Mouse (Mus musculus): Measurements from ENCODE around the gene Ssbp3. TPM values are rescaled to one million over a fixed set of nuclear protein-coding genes. Genes with fewer than 3 reads are reported as not detected.

Ssbp3 gene
- polyA plus RNA-seq, 1 experiment from 2014 or later = 90.4 TPM

GRCm38 (mm10) chr4:107025369-107025768, 114.9 kb downstream of the Ssbp3 start:
- 88% methylated on average over 5 of the region's 5 CpGs for WGBS
- H3K4me1 ChIP-seq = no peaks in the 10 kb centered on the region

DNA sequence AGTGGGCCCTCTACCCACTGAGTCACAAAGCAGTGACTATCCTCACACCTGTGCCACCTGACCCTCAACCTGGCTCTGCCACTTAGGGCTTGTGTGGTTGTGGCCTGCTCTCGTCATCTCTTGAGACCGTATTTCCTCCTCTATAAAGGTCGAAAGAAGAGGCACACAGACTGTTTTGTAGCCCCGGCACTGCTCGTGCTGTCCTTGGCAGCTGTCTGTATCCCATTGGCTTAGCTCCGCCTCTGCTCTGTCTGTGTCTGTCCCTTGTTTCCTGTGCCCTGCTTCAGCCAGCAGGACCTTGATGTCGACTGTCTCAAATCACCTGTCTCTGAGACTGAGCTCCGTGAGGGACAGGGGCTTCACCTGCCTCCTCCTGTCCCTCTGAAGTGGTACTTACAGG, 116.0 kb downstream of the Ssbp3 start:
- H3K4me3 ChIP-seq = no peak overlapping the region
- no peak overlapping the region for H3K27ac ChIP-seq
- H3K4me1 ChIP-seq = no peaks in the 10 kb centered on the region
- H3K36me3 ChIP-seq = peaks cover 17% of the 10 kb centered on the region
- no peak for ATAC-seq (ENCODE audit: borderline replicate concordance, extremely low read depth, low FRiP score, low TSS enrichment)
- 46% methylated on average over 8 of the region's 8 CpGs for WGBS
- no peak overlapping the region for H3K9ac ChIP-seq
- no peaks in the 10 kb centered on the region for H3K9me3 ChIP-seq
- no peak overlapping the region for H3K4me2 ChIP-seq
- H3K27me3 ChIP-seq = no peaks in the 10 kb centered on the region

More at GRCm38 (mm10) chr4:107025369-107025768, 114.9 kb downstream of the Ssbp3 start:
- Histone ChIP-seq H3K4me3 (no peak overlapping the region), H3K4me2 (no peak overlapping the region), H3K9ac (no peak overlapping the region), H3K27ac (no peak overlapping the region), H3K9me3 (no peaks in the 10 kb centered on the region), H3K36me3 (peaks cover 8% of the 10 kb centered on the region; the same call in 1 of the 2 replicates), H3K27me3 (no peaks in the 10 kb centered on the region)
- no peak for ATAC-seq (ENCODE audit: borderline replicate concordance, extremely low read depth, low FRiP score, low TSS enrichment)

DNA sequence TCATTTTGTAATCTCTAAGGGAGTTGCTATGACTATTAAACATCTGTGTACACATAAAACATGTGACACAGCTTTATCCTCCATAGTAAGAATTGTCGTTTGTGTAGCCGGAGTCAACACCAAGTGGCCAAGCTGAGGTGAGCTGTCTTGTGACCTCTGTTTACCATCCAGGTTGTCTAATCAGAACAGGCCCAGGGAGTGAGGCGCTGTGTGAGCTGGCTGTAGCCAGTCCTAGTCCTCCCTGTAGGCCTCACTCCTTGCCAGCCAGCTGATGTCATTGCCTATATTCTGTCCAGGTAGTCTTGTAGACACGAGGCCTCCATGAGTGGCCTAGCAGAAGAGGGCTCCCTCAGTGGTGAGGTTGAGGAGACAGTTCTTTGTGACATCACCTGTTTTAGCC, 125.2 kb downstream of the Ssbp3 start:
- Histone ChIP-seq H3K27ac (no peak overlapping the region), H3K36me3 (peaks cover 75% of the 10 kb centered on the region), H3K27me3 (no peaks in the 10 kb centered on the region), H3K4me2 (no peak overlapping the region), H3K9ac (no peak overlapping the region), H3K9me3 (no peaks in the 10 kb centered on the region), H3K4me3 (no peak overlapping the region), H3K4me1 (no peaks in the 10 kb centered on the region)
- 81% methylated on average over 4 of the region's 4 CpGs for WGBS
- ATAC-seq (ENCODE audit: borderline replicate concordance, extremely low read depth, low FRiP score, low TSS enrichment) = no peak

DNA sequence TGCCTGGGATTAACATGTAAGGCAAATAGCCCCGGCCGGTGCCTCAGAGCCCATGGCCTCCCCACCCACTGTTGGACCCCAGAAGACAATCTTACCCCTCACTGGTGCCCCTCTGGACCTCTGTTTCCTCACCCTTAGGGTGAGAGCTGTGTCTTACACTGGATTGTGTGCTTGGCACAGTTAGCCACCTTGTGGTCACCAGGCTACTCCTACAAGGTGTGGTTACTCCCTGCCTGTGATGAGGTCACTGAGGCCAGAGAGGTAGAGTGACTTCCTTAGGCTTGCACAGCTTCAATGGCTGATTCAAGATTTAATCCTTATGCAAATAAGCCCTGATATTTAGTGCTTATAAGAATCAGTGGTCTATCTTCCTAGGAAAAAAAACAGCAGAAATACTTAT, 126.5 kb downstream of the Ssbp3 start:
- H3K27ac ChIP-seq = no peak overlapping the region

GRCm38 (mm10) chr4:107038303-107038702, 127.8 kb downstream of the Ssbp3 start:
- Histone ChIP-seq H3K9me3 (no peaks in the 10 kb centered on the region), H3K4me2 (no peak overlapping the region), H3K9ac (no peak overlapping the region), H3K27ac (no peak overlapping the region), H3K4me1 (no peaks in the 10 kb centered on the region), H3K27me3 (no peaks in the 10 kb centered on the region), H3K36me3 (peaks cover 70% of the 10 kb centered on the region), H3K4me3 (no peak overlapping the region)
- ATAC-seq (ENCODE audit: borderline replicate concordance, extremely low read depth, low FRiP score, low TSS enrichment) = no peak
- 76% methylated on average over 4 of the region's 4 CpGs for WGBS

More for the DNA sequence above, 126.5 kb downstream of the Ssbp3 start:
- Histone ChIP-seq H3K9ac (no peak overlapping the region), H3K27me3 (no peaks in the 10 kb centered on the region), H3K9me3 (no peaks in the 10 kb centered on the region), H3K4me3 (no peak overlapping the region), H3K4me1 (no peaks in the 10 kb centered on the region), H3K4me2 (no peak overlapping the region), H3K36me3 (peaks cover 76% of the 10 kb centered on the region)
- ATAC-seq (ENCODE audit: borderline replicate concordance, extremely low read depth, low FRiP score, low TSS enrichment) = no peak
- 96% methylated on average over 2 of the region's 2 CpGs for WGBS

DNA sequence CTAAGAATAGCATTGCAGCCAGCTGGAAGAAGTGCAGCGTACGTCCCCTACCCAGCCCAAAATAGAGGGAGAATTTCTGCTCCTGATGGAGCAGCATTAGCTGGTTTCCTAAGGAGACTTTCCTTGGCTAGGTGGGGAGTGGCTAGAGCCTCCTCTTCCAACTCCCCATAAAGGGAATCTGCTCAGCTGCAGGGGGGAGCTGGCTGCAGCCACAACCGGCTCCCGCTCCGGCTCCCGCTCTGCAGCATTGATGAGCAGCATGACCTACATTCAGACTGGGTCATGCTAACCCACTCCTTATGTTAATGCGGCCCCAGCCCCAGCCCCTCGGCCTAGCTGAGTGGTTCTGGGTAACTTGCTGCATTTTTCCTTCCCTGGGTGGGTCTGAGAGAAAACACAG, 128.8 kb downstream of the Ssbp3 start:
- Histone ChIP-seq H3K27me3 (no peaks in the 10 kb centered on the region), H3K36me3 (peaks cover 72% of the 10 kb centered on the region), H3K4me3 (no peak overlapping the region), H3K9me3 (no peaks in the 10 kb centered on the region), H3K4me1 (no peaks in the 10 kb centered on the region), H3K9ac (no peak overlapping the region), H3K4me2 (no peak overlapping the region), H3K27ac (no peak overlapping the region)
- WGBS = 87% methylated on average over 8 of the region's 8 CpGs
- ATAC-seq (ENCODE audit: borderline replicate concordance, extremely low read depth, low FRiP score, low TSS enrichment) = no peak

DNA sequence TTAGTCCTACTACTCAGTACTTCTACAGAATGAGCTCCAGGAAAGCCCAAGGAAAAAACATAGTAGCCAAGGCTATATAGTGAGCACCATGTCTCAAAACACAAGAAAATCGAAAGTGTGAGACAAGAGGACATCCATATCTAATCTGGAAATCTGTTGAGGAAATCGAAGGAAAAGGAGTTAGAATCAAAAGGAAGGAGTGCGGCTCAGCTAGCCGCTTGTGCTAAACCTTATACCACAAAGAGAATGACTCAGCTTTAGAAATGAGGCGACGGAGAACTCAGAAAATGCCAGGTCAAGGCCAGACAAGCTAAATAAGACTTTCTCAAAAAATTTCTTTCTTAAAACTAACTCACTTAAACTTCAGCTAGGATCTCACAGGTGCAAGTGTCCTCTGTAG, 131.8 kb downstream of the Ssbp3 start:
- no peak overlapping the region for H3K4me2 ChIP-seq
- no peaks in the 10 kb centered on the region for H3K27me3 ChIP-seq
- no peak for ATAC-seq (ENCODE audit: borderline replicate concordance, extremely low read depth, low FRiP score, low TSS enrichment)
- H3K27ac ChIP-seq = no peak overlapping the region
- H3K4me1 ChIP-seq = no peaks in the 10 kb centered on the region
- H3K9ac ChIP-seq = no peak overlapping the region
- no peaks in the 10 kb centered on the region for H3K9me3 ChIP-seq
- H3K4me3 ChIP-seq = no peak overlapping the region
- WGBS = 85% methylated on average over 6 of the region's 6 CpGs
- peaks cover 80% of the 10 kb centered on the region for H3K36me3 ChIP-seq

GRCm38 (mm10) chr4:107045188-107045587, 134.7 kb downstream of the Ssbp3 start:
- no peak for ATAC-seq (ENCODE audit: borderline replicate concordance, extremely low read depth, low FRiP score, low TSS enrichment)
- no peak overlapping the region for H3K27ac ChIP-seq
- H3K27me3 ChIP-seq = no peaks in the 10 kb centered on the region
- H3K9ac ChIP-seq = no peak overlapping the region
- H3K4me1 ChIP-seq = no peaks in the 10 kb centered on the region
- 94% methylated on average over 13 of the region's 13 CpGs for WGBS
- no peak overlapping the region for H3K4me2 ChIP-seq
- H3K4me3 ChIP-seq = no peak overlapping the region
- no peaks in the 10 kb centered on the region for H3K9me3 ChIP-seq
- H3K36me3 ChIP-seq = peaks cover 74% of the 10 kb centered on the region

DNA sequence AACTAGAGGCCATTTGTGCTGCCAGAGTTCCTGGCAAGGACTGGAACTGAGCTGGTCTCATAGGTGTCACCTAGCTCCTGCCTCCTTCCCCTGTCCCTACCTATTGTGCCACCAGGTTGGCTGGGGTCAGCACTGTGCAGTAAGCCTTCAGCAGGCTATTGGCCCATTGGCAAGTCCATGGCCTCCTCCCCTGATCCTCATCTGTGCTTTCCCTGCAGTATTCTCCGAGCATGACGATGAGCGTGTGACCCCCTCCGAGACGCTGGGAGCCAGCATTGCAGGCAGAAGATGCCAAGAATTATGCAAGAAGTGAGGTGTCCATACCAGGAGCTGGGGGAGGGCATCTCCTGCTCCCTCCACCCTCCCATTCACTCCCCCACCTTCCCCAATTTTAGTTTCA, 137.3 kb downstream of the Ssbp3 start:
- Histone ChIP-seq H3K4me1 (no peaks in the 10 kb centered on the region), H3K27me3 (no peaks in the 10 kb centered on the region), H3K36me3 (peaks cover 52% of the 10 kb centered on the region), H3K9me3 (no peaks in the 10 kb centered on the region), H3K9ac (no peak overlapping the region), H3K27ac (no peak overlapping the region), H3K4me3 (no peak overlapping the region), H3K4me2 (no peak overlapping the region)
- WGBS = 78% methylated on average over 5 of the region's 5 CpGs
- ATAC-seq (ENCODE audit: borderline replicate concordance, extremely low read depth, low FRiP score, low TSS enrichment) = no peak

DNA sequence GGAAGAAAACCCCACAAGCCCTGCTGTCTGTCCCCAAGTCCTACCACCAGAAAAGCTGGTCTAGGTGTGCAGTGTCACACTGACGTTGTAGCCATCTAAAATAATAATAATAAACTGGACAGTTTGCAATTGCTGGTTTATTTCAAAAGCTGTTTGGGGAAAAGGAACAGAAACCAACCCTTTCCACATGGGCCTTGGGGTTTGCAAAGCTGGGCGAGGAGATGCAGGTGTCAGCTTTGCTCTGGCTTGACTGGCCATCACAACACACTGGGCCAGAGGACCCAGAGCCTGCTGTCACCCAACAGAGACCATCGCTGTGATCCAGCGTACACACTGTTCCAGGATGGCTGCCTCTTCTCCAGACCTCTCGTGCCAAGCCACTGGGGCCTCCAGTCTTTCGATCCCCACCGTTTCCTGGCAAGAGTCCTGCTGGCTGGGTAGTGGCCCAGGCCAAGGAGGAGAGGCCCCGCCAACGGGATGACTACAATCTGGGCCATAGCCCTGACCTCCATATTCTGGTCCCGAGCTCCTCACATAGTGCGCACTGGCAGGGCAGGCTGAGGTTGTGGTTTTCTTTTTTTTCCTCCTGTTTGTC, 138.2 kb downstream of the Ssbp3 start:
- Histone ChIP-seq H3K27ac (no peak overlapping the region), H3K9ac (no peak overlapping the region), H3K4me1 (no peaks in the 10 kb centered on the region), H3K9me3 (no peaks in the 10 kb centered on the region), H3K27me3 (no peaks in the 10 kb centered on the region), H3K4me2 (no peak overlapping the region), H3K36me3 (peaks cover 48% of the 10 kb centered on the region), H3K4me3 (no peak overlapping the region)
- no peak for ATAC-seq (ENCODE audit: borderline replicate concordance, extremely low read depth, low FRiP score, low TSS enrichment)
- 82% methylated on average over 11 of the region's 11 CpGs for WGBS

GRCm38 (mm10) chr4:107051889-107052288, 141.4 kb downstream of the Ssbp3 start:
- Histone ChIP-seq H3K9me3 (no peaks in the 10 kb centered on the region), H3K27me3 (no peaks in the 10 kb centered on the region), H3K36me3 (peaks cover 30% of the 10 kb centered on the region), H3K4me1 (no peaks in the 10 kb centered on the region), H3K4me2 (no peak overlapping the region), H3K27ac (no peak overlapping the region), H3K9ac (no peak overlapping the region), H3K4me3 (no peak overlapping the region)
- ATAC-seq (ENCODE audit: borderline replicate concordance, extremely low read depth, low FRiP score, low TSS enrichment) = no peak
- 50% methylated on average over 4 of the region's 4 CpGs for WGBS

GRCm38 (mm10) chr4:107052962-107053553, 142.6 kb downstream of the Ssbp3 start:
- Histone ChIP-seq H3K27ac (no peak overlapping the region), H3K4me2 (no peak overlapping the region), H3K9me3 (no peaks in the 10 kb centered on the region), H3K4me1 (no peaks in the 10 kb centered on the region), H3K36me3 (peaks cover 29% of the 10 kb centered on the region), H3K27me3 (no peaks in the 10 kb centered on the region), H3K4me3 (no peak overlapping the region), H3K9ac (no peak overlapping the region)
- no peak for ATAC-seq (ENCODE audit: borderline replicate concordance, extremely low read depth, low FRiP score, low TSS enrichment)
- 43% methylated on average over 5 of the region's 5 CpGs for WGBS
